In the genomic region with DNA sequence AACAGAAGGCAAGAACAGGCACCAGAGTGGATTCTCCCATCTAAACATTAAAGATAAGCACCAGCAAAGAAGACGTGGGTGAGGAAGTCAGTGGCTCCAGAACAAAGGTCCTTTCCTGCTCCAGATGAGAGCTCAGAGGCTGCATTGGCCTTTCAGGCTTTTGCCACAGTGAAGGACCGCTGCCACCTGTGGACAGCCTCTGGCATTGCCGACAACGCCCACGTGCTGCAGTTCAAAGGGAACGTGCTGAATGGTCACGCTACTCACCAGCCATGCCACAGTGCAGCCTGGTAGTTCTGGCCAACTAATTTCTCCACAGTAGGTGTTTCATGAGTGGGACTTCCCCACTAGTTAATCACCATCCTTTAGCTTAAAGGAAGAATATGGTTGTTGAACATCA, we compare ENCODE assay signal across 8 mouse cellular contexts.
A peak's percentile ranks its signal among the peaks of the same experiment; 100 is the strongest.
DNase-seq lines count a peak whose midpoint lies in the region; ATAC-seq and TF ChIP-seq lines count a peak whose summit lies in the region.

No protein-coding gene starts in this region.

- H3K4me1 ChIP-seq in hindbrain, postnatal 0 days (ENCODE audit: insufficient read depth, low read length): no peaks in the 10 kb centered on the region
- H3K4me1 ChIP-seq in hindbrain, embryonic 12.5 days: no peaks in the 10 kb centered on the region
- no peaks in the 10 kb centered on the region for H3K4me1 ChIP-seq in embryonic fibroblast, embryonic 13.5 days (ENCODE audit: control insufficient read depth, insufficient read depth, low read length)
- H3K4me1 ChIP-seq in midbrain, embryonic 14.5 days (ENCODE audit: control insufficient read depth, insufficient read depth, low read length): no peaks in the 10 kb centered on the region

- H3K36me3 ChIP-seq in hindbrain, postnatal 0 days (ENCODE audit: insufficient read depth, low read length): no peaks in the 10 kb centered on the region
- no peaks in the 10 kb centered on the region for H3K36me3 ChIP-seq in hindbrain, embryonic 12.5 days
- H3K36me3 ChIP-seq in midbrain, embryonic 14.5 days (ENCODE audit: control insufficient read depth, insufficient read depth, low read length): no peaks in the 10 kb centered on the region

- TF ChIP-seq CTCF in hindbrain, postnatal 0 days (IDR thresholded peaks at IDR 0.05; ENCODE audit: low read depth): peak; percentile 65
- peak; percentile 77; the same call in 1 of the 2 replicates for TF ChIP-seq CTCF in embryonic fibroblast, embryonic 13.5 days (IDR thresholded peaks at IDR 0.05; ENCODE audit: borderline replicate concordance, insufficient read depth, low read length)

- ATAC-seq in hindbrain, postnatal 0 days: no peak
- no peak for ATAC-seq in hindbrain, embryonic 12.5 days (ENCODE audit: low FRiP score)
- ATAC-seq in midbrain, embryonic 14.5 days (ENCODE audit: low FRiP score, low TSS enrichment): no peak
- ATAC-seq in activated CD4-positive, CD25-positive, alpha-beta regulatory T cell, adult 4 months: no peak

- no peak overlapping the region for H3K4me2 ChIP-seq in hindbrain, postnatal 0 days (ENCODE audit: low read depth, low read length)
- H3K4me2 ChIP-seq in hindbrain, embryonic 12.5 days (replicated peaks): no peak overlapping the region
- H3K4me2 ChIP-seq in midbrain, embryonic 14.5 days (ENCODE audit: low read length): no peak overlapping the region

- no peak overlapping the region for H3K4me3 ChIP-seq in hindbrain, postnatal 0 days (ENCODE audit: low read length)
- no peak overlapping the region for H3K4me3 ChIP-seq in hindbrain, embryonic 12.5 days
- no peak overlapping the region for H3K4me3 ChIP-seq in embryonic fibroblast, embryonic 13.5 days (ENCODE audit: insufficient read depth, low read length)
- no peak overlapping the region for H3K4me3 ChIP-seq in midbrain, embryonic 14.5 days (replicated peaks; ENCODE audit: low read depth, low read length)

- no peak overlapping the region for H3K27ac ChIP-seq in hindbrain, postnatal 0 days
- H3K27ac ChIP-seq in hindbrain, embryonic 12.5 days: no peak overlapping the region
- no peak overlapping the region for H3K27ac ChIP-seq in embryonic fibroblast, embryonic 13.5 days (ENCODE audit: insufficient read depth, low read length)
- no peak overlapping the region for H3K27ac ChIP-seq in midbrain, embryonic 14.5 days (replicated peaks; ENCODE audit: low read depth, low read length)

- H3K27me3 ChIP-seq in hindbrain, postnatal 0 days (ENCODE audit: insufficient read depth, low read length): no peaks in the 10 kb centered on the region
- H3K27me3 ChIP-seq in hindbrain, embryonic 12.5 days: no peaks in the 10 kb centered on the region
- H3K27me3 ChIP-seq in midbrain, embryonic 14.5 days (ENCODE audit: control insufficient read depth, insufficient read depth, low read length): no peaks in the 10 kb centered on the region

- no peak overlapping the region for H3K9ac ChIP-seq in hindbrain, postnatal 0 days (replicated peaks; ENCODE audit: low read length)
- no peak overlapping the region for H3K9ac ChIP-seq in hindbrain, embryonic 12.5 days
- H3K9ac ChIP-seq in midbrain, embryonic 14.5 days (replicated peaks; ENCODE audit: low read length): no peak overlapping the region

- no peaks in the 10 kb centered on the region for H3K9me3 ChIP-seq in hindbrain, postnatal 0 days (ENCODE audit: low read length)
- no peaks in the 10 kb centered on the region for H3K9me3 ChIP-seq in hindbrain, embryonic 12.5 days (replicated peaks)
- H3K9me3 ChIP-seq in midbrain, embryonic 14.5 days (ENCODE audit: control insufficient read depth, low read length): no peaks in the 10 kb centered on the region

- 12% methylated on average over 7 of the region's 7 CpGs for WGBS in hindbrain, postnatal 0 days
- WGBS in hindbrain, embryonic 12.5 days: 10% methylated on average over 7 of the region's 7 CpGs
- 9% methylated on average over 7 of the region's 7 CpGs for WGBS in midbrain, embryonic 14.5 days

- peak; percentile 46 for DNase-seq in hindbrain, postnatal 0 days (ENCODE audit: low spot score)
- DNase-seq in ZHBTc4 (ENCODE audit: low read depth, low spot score): peak; percentile 55
- DNase-seq in kidney, postnatal 10 days: peak; percentile 78
- DNase-seq in midbrain, embryonic 14.5 days: peak; percentile 56
- no peak for DNase-seq in right cerebral cortex, adult 18-20 months

- no peak for TF ChIP-seq POLR2A in embryonic fibroblast, embryonic 13.5 days (IDR thresholded peaks at IDR 0.05; ENCODE audit: low read depth, low read length)
